Mouse (Mus musculus) lung, postnatal 14 days (tissue): ENCODE results near the gene Heatr5a.

Source experiments
- DNase-seq: peaks from one replicate; pipeline ENCODE4 v3.0.0; 2021

Gene Heatr5a

DNA sequence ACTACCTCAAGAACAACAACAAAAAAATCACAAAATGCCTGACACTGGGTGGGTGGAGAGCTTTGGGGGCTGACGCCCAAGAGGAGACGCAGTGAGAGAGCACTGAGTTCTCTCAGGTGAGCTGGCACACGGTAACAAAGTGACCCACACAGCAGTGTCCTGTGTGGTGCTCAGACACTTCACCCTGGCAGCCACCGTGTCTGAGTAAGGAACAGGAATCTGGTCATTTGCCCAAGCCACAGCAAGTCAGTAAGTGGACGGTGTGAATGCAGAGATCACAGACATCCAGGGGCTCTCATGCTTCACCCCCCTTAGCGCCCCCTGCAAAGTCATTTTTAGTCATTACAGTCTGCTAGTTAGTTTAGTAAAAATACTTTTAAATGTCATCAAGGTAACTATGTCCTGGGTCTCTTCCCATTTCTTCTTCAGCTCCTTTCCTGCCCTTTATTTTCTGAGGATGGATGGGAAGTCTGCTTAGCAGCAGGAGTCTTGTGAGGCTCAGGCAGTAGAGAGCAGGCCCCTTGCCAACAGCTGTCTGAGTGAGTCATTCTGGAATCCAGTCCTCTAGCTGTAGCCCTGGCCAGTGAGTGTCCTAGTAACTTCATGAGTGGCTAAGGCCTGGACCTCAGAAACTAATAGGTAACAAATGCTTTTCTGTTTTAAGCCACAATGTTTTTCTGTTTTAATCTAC lies 88.4 kb downstream of the Heatr5a start:
- DNase-seq = peak; percentile 70

DNA sequence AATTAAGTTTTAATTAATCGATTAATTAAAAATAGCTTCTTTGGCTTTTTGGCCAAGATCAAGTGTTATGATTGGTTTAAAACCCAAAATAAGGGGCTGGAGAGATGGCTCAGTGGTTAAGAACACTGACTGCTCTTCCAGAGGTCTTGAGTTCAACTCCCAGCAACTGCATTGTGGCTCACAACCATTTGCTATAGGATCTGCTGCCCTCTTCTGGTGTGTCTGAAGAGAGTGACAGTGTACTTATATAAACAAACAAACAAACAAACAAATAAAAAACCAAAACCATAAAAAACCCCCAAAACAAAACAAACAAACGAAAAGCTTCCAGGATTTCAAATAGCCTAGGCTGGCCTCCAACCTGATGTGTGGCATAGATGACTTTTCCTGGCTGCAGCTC lies 89.3 kb downstream of the Heatr5a start:
- no peak for DNase-seq

- DNase-seq = no peak
Observed at GRCm38 (mm10) chr12:51871446-51872144, 99.5 kb downstream of the Heatr5a start.

- DNase-seq = no peak
Observed at GRCm38 (mm10) chr12:51869511-51869910, 101.6 kb downstream of the Heatr5a start.

GRCm38 (mm10) chr12:51867076-51867475 lies 104.0 kb downstream of the Heatr5a start:
- no peak for DNase-seq

DNA sequence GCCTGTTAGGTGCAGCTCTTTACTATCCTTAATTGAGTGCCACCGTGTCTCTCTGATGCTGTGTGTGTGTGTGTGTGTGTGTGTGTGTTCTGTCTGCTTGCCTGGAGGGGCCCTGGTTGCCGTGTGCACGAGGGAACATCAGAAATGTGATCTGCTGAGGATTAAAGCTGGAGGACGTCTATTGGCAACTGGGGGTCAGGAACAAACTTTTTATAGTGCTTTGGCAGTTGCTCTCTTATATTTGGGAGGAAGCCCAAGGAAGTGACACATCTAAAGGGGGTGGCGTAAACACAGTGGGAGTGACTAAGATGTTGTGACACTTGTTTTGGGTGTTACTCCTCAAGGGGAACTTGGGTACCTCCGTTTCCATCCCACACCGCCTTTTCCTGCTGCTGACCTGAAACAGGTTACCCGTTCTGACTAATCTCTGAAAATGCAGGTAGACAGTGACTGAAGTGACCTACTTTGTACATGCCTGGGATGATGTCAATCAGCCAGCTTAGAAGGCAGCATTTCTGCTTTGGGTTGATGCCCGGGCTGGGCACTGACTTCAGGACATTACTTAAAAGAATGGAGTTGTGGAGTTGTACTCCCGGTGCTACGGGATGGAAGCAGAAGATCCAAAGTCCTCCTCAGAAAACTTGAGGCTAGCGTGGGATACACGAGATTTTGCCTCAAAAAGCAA lies 104.8 kb downstream of the Heatr5a start:
- DNase-seq = peak; percentile 46

DNA sequence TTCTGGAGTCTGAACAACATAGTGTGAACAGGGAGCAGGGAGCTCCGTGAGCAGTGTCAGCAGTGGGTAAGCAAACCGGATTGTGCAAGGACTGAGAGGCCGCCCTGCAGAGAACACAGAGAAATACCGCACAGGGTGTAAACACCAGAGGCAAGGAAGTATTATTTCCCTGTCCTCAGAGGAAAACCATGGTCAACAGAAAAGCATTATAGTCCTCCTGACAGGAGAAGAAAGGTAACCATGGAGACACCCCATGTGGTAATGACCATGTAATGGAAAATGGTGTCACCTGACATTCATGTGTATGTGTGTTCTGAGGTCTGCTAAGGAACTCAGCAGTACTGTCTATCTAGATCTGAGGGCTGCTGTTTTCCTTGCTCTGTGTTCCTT lies 105.3 kb downstream of the Heatr5a start:
- peak; percentile 49 for DNase-seq

DNA sequence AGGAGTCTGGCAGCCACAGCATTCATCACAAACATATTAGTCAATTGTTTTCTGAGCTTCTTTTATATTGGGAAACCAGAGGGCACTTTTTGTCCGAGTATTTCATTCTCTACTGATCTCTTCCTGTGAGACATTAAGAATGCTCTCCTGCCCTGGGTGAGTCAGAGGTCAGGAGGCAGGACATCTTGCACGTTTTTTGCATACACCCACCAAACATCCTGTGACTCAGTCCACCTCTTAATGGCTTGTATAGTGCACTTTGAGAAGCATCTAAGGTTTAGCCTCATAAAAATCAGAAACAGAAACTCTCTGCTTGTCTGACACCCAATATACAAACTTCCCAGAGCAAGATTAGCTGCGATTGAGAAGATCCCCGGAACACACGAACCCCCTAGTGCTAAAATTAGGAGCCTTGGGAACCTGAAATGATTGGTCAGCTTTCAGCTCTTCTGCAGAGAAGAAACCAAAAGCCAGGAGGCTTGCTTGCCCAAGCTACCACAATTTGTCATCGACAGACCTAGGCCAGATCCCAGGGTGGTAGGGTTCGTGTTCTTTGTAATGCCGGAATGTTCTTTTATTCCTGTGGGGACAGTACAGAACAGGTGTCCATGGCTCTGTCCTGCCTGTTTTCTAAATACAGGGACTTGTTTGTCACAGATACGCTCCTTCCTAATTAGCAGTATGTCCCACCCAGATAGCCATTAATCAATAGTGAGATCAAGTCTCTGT lies 105.9 kb downstream of the Heatr5a start:
- DNase-seq = no peak

DNA sequence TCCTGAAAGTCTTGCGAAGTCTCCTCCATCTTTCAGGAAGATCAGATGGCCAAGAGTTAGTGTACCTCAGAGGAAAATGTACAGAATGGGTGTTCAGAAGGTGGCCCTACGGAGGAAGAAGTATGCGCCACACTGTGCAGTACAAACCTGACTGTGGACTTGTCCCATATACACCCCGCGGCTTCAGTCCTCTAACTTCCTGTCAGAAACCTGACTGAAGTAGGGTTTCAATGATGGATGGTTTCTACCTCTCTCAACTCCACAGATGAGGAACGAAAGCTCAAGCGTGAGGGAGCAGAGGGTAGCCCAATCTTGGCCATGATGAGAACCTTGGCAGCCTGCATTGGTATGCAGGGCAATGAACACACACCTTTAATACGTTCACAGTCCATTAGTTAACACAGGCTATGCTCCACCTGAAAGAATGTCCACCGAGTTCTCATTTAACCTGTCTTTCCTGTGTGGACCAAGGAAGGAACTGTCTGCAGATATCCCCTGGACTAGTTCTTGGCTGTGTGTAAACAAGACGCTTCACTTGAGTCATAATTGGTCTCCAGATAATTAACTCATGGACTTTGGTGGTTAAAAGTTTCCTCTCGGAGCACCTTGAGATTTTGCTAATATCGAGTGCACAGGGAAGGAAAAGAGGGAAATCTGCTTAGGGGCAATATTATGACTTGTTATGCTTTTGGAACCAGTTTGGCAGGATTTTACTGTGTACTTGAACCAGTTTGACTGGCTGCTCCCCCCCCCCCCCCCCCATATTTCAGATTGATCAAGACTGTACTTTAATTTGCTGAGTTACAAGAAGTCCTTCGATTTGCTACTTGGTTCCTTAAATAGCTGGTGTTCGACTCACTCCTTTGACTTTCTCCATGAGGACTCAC lies 107.8 kb downstream of the Heatr5a start:
- DNase-seq = no peak

GRCm38 (mm10) chr12:51858134-51859028 lies 112.7 kb downstream of the Heatr5a start:
- DNase-seq = no peak

- no peak for DNase-seq
Observed at GRCm38 (mm10) chr12:51856768-51857295, 114.3 kb downstream of the Heatr5a start.

GRCm38 (mm10) chr12:51855872-51856271 lies 115.2 kb downstream of the Heatr5a start:
- DNase-seq = no peak

GRCm38 (mm10) chr12:51855453-51855852 lies 115.7 kb downstream of the Heatr5a start:
- no peak for DNase-seq

GRCm38 (mm10) chr12:51851617-51852016 lies 119.5 kb downstream of the Heatr5a start:
- no peak for DNase-seq

GRCm38 (mm10) chr12:51851155-51851554 lies 120.0 kb downstream of the Heatr5a start:
- DNase-seq = no peak

- no peak for DNase-seq
Observed at GRCm38 (mm10) chr12:51850339-51850738, 120.8 kb downstream of the Heatr5a start.

GRCm38 (mm10) chr12:51849902-51850301 lies 121.2 kb downstream of the Heatr5a start:
- no peak for DNase-seq

DNA sequence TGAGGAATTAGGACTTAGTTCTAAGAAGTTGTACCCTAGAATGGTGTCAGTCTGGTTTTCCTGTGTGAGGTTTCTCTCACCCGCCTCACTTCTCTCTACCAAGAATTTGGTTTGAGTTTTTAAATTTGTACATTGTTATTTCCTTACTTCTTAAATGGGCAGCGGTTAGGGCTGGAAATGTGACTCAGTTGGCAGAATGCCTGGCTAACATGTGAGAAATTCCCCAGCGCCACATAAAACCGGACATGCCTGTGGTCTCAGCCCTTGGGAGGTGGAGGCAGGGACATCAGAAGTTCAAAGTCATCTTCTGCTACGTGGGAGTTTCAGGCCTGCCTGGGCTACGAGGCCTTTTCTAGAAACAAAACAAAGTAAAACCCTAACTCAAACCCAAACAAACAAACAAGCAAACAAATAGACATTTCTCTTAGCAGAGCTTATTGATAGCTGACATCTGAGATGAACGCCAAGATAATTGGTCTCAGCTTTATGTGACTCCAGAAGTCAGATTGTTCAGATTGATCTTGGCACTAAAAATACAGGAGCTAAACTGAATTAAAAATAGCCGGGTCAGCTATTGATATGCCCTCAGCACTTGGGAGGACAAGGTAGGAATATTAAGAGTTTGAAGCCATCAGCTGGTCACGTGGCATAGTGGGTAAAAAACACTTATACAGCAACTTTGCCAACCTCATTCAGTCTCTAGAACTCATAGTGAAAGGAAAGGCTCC lies 123.0 kb downstream of the Heatr5a start:
- DNase-seq = peak; percentile 44

GRCm38 (mm10) chr12:51845261-51845660 lies 125.9 kb downstream of the Heatr5a start:
- no peak for DNase-seq

GRCm38 (mm10) chr12:51844771-51845256 lies 126.3 kb downstream of the Heatr5a start:
- peak; percentile 97 for DNase-seq
